Mouse (Mus musculus): ENCODE data around the gene Igsf1. TPM values are rescaled to one million over a fixed set of nuclear protein-coding genes. Genes with fewer than 3 reads are reported as not detected.

Gene Igsf1
- not detected for total RNA-seq (2023)

GRCm38 (mm10) chrX:49797213-49798019, at the start of gene Igsf1:
TSS of gene Igsf1 (minus strand) at chrX:49797749.

GRCm38 (mm10) chrX:49734959-49735358, 62.6 kb downstream of the Igsf1 start, which contains the start of gene Olfr1321:
TSS of gene Olfr1321 (minus strand) at chrX:49735059.

Other genes starting within 250 kb of the Igsf1 start
- gene Olfr1320, start 125.4 kb downstream of the Igsf1 start, total RNA-seq (2023), result not detected
- gene Olfr1321, start 62.7 kb downstream of the Igsf1 start, total RNA-seq (2023), result not detected
- gene Olfr1322, start 93.7 kb upstream of the Igsf1 start, total RNA-seq (2023), result not detected
- not detected for gene Olfr1323, start 221.6 kb upstream of the Igsf1 start, total RNA-seq (2023)